Mouse (Mus musculus): ENCODE results near the gene Mrps17. TPM values are rescaled to one million over a fixed set of nuclear protein-coding genes. Genes with fewer than 3 reads are reported as not detected.
A peak's percentile ranks its signal among the peaks of the same experiment; 100 is the strongest.
"Not testable (repeated sequence)": the region's sequence is repeated elsewhere in the genome, so short reads cannot be mapped to it uniquely, and the experiment has no call there.

Mrps17 gene
- polyA plus RNA-seq (2015; fragmentation: Nextera tagmentation; extraction: Ambion mirVana) = 177 and 185 TPM in 2 replicates

- H3K27me3 ChIP-seq (replicated peaks) = no peaks in the 10 kb centered on the region
- H3K4me3 ChIP-seq (replicated peaks) = peak within 1 kb of the TSS; percentile 91
- under 1% methylated on average over 33 of the region's 33 CpGs for WGBS
- peak within 1 kb of the TSS; percentile 61 for H3K27ac ChIP-seq
- H3K9me3 ChIP-seq = no peaks in the 10 kb centered on the region
- H3K4me1 ChIP-seq = peaks cover 9% of the 10 kb centered on the region
- peak within 1 kb of the TSS; percentile 80 for H3K9ac ChIP-seq
- peak within 1 kb of the TSS; percentile 78 for H3K4me2 ChIP-seq
- peaks cover 17% of the 10 kb centered on the region for H3K36me3 ChIP-seq
- ATAC-seq (ENCODE audit: insufficient read depth, low FRiP score, low read depth) = peak; percentile 98
Measured at GRCm38 (mm10) chr5:129715326-129715861, at the start of gene Mrps17. TSS of gene Mrps17 (plus strand) at chr5:129715497.

- H3K4me2 ChIP-seq = no peak overlapping the region
- H3K36me3 ChIP-seq = no peaks in the 10 kb centered on the region
- no peaks in the 10 kb centered on the region for H3K4me1 ChIP-seq
- H3K27ac ChIP-seq = no peak overlapping the region
- H3K4me3 ChIP-seq (replicated peaks) = no peak overlapping the region
- no peaks in the 10 kb centered on the region for H3K9me3 ChIP-seq
- no peaks in the 10 kb centered on the region for H3K27me3 ChIP-seq (replicated peaks)
- no peak overlapping the region for H3K9ac ChIP-seq
- 87% methylated on average over 10 of the region's 10 CpGs for WGBS
- no peak for ATAC-seq (ENCODE audit: insufficient read depth, low FRiP score, low read depth)
Measured at GRCm38 (mm10) chr5:129666271-129666909, 48.9 kb upstream of the Mrps17 start.

GRCm38 (mm10) chr5:129667851-129668250 lies 47.4 kb upstream of the Mrps17 start:
- H3K9ac ChIP-seq = no peak overlapping the region
- H3K36me3 ChIP-seq = no peaks in the 10 kb centered on the region
- no peaks in the 10 kb centered on the region for H3K9me3 ChIP-seq
- H3K27me3 ChIP-seq (replicated peaks) = no peaks in the 10 kb centered on the region
- 80% methylated on average over 4 of the region's 4 CpGs for WGBS
- no peaks in the 10 kb centered on the region for H3K4me1 ChIP-seq
- no peak overlapping the region for H3K27ac ChIP-seq
- no peak overlapping the region for H3K4me3 ChIP-seq (replicated peaks)
- H3K4me2 ChIP-seq = no peak overlapping the region
- no peak for ATAC-seq (ENCODE audit: insufficient read depth, low FRiP score, low read depth)

DNA sequence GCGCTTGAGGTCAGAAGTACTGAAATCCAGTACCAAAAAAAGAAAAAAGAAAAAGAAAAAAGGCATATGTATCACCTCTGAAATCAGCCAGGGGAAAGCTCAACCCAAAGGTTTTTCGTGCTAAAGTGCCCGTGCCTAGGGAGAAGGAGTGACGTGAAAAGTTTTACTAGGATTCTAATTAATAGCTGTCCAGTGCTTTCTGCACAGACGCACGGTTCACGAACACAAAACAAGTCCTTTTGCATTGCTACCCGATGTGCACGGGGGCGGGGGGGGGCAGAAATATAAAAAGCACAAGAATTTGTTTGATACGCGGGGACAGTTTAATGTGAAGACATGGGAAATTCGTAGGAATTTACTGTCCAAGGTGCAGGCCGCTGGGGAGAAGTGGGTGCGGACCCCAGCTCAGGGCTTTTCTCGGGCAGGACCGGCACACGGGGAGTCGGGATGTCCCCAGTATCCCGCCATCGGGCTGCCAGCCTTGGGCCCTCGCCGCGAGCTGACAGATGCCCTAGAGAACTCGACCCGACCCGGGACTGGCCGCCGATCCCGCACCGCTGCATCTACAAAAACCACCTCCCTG lies 45.8 kb upstream of the Mrps17 start:
- H3K4me2 ChIP-seq = peak overlapping the region; percentile 70
- 1% methylated on average over 31 of the region's 31 CpGs for WGBS
- H3K27ac ChIP-seq = no peak overlapping the region
- H3K4me1 ChIP-seq = no peaks in the 10 kb centered on the region
- H3K27me3 ChIP-seq (replicated peaks) = no peaks in the 10 kb centered on the region
- H3K9me3 ChIP-seq = no peaks in the 10 kb centered on the region
- 0 out of 2 replicates have a peak, but pooled peaks have one; percentile 14 for ATAC-seq (ENCODE audit: insufficient read depth, low FRiP score, low read depth)
- peak overlapping the region; percentile 86 for H3K4me3 ChIP-seq (replicated peaks)
- no peaks in the 10 kb centered on the region for H3K36me3 ChIP-seq
- H3K9ac ChIP-seq = peak overlapping the region; percentile 62

DNA sequence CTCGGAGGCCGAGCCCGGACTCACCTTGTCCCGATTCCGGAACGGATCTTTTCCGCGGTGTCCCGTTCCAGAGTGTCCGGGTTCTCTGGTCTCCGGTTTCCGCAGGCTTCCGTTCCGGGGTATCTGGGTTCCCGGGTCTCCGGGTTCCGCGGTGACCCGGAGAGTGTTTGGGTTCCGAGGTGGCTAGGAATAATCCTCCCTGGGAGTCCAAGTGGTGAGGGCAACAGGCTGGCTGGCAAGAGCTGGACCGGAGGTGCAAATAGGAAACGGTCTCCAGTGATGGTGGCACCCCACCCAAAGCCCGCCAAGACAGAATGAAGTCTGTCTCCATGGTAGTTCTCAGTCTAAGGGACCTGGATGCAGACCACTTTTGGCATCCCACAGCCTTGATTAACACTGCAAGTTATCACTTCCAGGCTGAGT lies 45.2 kb upstream of the Mrps17 start, which contains the start of gene Zfp11:
Gene Zfp11, minus strand, starts transcription at position 64 of the 423 bp plus-strand sequence.
- peak within 1 kb of the TSS; percentile 62 for H3K9ac ChIP-seq
- no peaks in the 10 kb centered on the region for H3K4me1 ChIP-seq
- peak within 1 kb of the TSS; percentile 86 for H3K4me3 ChIP-seq (replicated peaks)
- 1% methylated on average over 23 of the region's 23 CpGs for WGBS
- no peaks in the 10 kb centered on the region for H3K9me3 ChIP-seq
- H3K27ac ChIP-seq = no peak within 1 kb of the TSS
- peak within 1 kb of the TSS; percentile 70 for H3K4me2 ChIP-seq
- H3K36me3 ChIP-seq = no peaks in the 10 kb centered on the region
- H3K27me3 ChIP-seq (replicated peaks) = no peaks in the 10 kb centered on the region
- peak; percentile 83; the same call in 1 of the 2 replicates for ATAC-seq (ENCODE audit: insufficient read depth, low FRiP score, low read depth)

- WGBS = 93% methylated on average over 5 of the region's 5 CpGs
- ATAC-seq (ENCODE audit: insufficient read depth, low FRiP score, low read depth); H3K27ac ChIP-seq; H3K9me3 ChIP-seq; H3K36me3 ChIP-seq; H3K27me3 ChIP-seq (replicated peaks); H3K4me2 ChIP-seq; H3K4me1 ChIP-seq; H3K9ac ChIP-seq; H3K4me3 ChIP-seq (replicated peaks): not testable (repeated sequence)
Measured at GRCm38 (mm10) chr5:129685141-129685540, 30.2 kb upstream of the Mrps17 start.

- H3K9me3 ChIP-seq = no peaks in the 10 kb centered on the region
- H3K4me3 ChIP-seq (replicated peaks) = no peak overlapping the region
- no peak overlapping the region for H3K9ac ChIP-seq
- WGBS = 76% methylated on average over 7 of the region's 7 CpGs
- H3K36me3 ChIP-seq = no peaks in the 10 kb centered on the region
- no peak overlapping the region for H3K4me2 ChIP-seq
- no peaks in the 10 kb centered on the region for H3K27me3 ChIP-seq (replicated peaks)
- no peak overlapping the region for H3K27ac ChIP-seq
- ATAC-seq (ENCODE audit: insufficient read depth, low FRiP score, low read depth) = no peak
- no peaks in the 10 kb centered on the region for H3K4me1 ChIP-seq
Measured at GRCm38 (mm10) chr5:129687621-129688020, 27.7 kb upstream of the Mrps17 start.

GRCm38 (mm10) chr5:129690528-129690927 lies 24.8 kb upstream of the Mrps17 start:
- no peak overlapping the region for H3K9ac ChIP-seq
- no peaks in the 10 kb centered on the region for H3K9me3 ChIP-seq
- H3K4me3 ChIP-seq (replicated peaks) = no peak overlapping the region
- no peaks in the 10 kb centered on the region for H3K36me3 ChIP-seq
- H3K27ac ChIP-seq = no peak overlapping the region
- H3K27me3 ChIP-seq (replicated peaks) = no peaks in the 10 kb centered on the region
- no peak for ATAC-seq (ENCODE audit: insufficient read depth, low FRiP score, low read depth)
- no peak overlapping the region for H3K4me2 ChIP-seq
- H3K4me1 ChIP-seq = no peaks in the 10 kb centered on the region
- WGBS = 76% methylated on average over 3 of the region's 3 CpGs

- no peak overlapping the region for H3K4me2 ChIP-seq
- no peak overlapping the region for H3K9ac ChIP-seq
- no peaks in the 10 kb centered on the region for H3K36me3 ChIP-seq
- no peaks in the 10 kb centered on the region for H3K9me3 ChIP-seq
- no peaks in the 10 kb centered on the region for H3K4me1 ChIP-seq
- no peak overlapping the region for H3K4me3 ChIP-seq (replicated peaks)
- 36% methylated on average over 2 of the region's 2 CpGs for WGBS
- ATAC-seq (ENCODE audit: insufficient read depth, low FRiP score, low read depth) = no peak
- no peaks in the 10 kb centered on the region for H3K27me3 ChIP-seq (replicated peaks)
- H3K27ac ChIP-seq = no peak overlapping the region
Measured at GRCm38 (mm10) chr5:129700506-129700905, 14.8 kb upstream of the Mrps17 start.

DNA sequence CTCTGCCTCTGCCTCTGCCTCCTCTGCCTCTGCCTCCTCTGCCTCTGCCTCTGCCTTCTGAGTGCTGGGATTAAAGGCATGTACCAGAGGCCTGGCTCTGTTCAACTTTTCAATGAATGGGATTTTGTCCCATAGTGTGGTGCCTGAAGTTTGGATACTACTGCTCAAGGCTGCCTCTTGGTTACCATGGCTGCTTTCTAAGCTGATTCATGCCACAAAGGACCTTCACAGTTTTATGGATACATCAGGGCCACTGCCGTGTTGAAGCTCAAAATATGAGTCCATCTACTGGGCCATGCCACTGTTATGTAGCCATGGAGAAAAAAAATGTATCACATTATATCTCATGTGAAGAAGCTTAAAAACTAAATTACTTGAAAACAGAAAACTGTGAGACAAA lies 13.6 kb upstream of the Mrps17 start:
- Histone ChIP-seq H3K27me3 (replicated peaks) (no peaks in the 10 kb centered on the region), H3K4me1 (no peaks in the 10 kb centered on the region), H3K9me3 (no peaks in the 10 kb centered on the region), H3K4me2 (no peak overlapping the region), H3K4me3 (replicated peaks) (no peak overlapping the region), H3K9ac (no peak overlapping the region), H3K36me3 (no peaks in the 10 kb centered on the region), H3K27ac (no peak overlapping the region)
- ATAC-seq (ENCODE audit: insufficient read depth, low FRiP score, low read depth) = no peak
- WGBS = 75% methylated on average over 1 of the region's 1 CpGs

GRCm38 (mm10) chr5:129703368-129703767 lies 11.9 kb upstream of the Mrps17 start:
- H3K27me3 ChIP-seq (replicated peaks) = no peaks in the 10 kb centered on the region
- no peaks in the 10 kb centered on the region for H3K36me3 ChIP-seq
- no peak for ATAC-seq (ENCODE audit: insufficient read depth, low FRiP score, low read depth)
- H3K4me2 ChIP-seq = no peak overlapping the region
- H3K9ac ChIP-seq = no peak overlapping the region
- no peak overlapping the region for H3K27ac ChIP-seq
- no peaks in the 10 kb centered on the region for H3K9me3 ChIP-seq
- H3K4me3 ChIP-seq (replicated peaks) = no peak overlapping the region
- no peaks in the 10 kb centered on the region for H3K4me1 ChIP-seq

DNA sequence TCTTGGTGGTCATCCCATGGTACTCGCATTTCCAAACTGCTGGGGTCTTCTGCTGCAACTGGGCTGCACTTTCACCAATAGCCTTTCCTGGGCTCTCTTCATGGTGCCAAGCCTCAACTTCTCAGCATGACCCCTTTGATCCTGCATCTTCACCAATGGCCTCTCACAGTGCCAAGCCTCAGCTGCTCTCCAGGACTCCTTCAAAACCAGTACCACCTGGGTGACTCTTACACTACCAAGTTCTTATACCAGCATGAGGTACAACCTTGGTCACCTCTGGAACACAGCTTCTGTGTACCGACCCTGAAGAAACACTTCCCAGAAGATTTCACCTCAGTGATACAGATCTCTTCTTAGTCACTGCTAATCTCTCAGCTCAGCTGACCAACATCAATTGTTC lies 6.9 kb upstream of the Mrps17 start, which contains the start of gene Sept14:
Gene Sept14, minus strand, starts transcription at position 101 of the 400 bp plus-strand sequence.
- H3K27ac ChIP-seq = no peak within 1 kb of the TSS
- H3K4me1 ChIP-seq = no peaks in the 10 kb centered on the region
- 53% methylated on average over 2 of the region's 2 CpGs for WGBS
- H3K27me3 ChIP-seq (replicated peaks) = no peaks in the 10 kb centered on the region
- no peak within 1 kb of the TSS for H3K4me3 ChIP-seq (replicated peaks)
- H3K9me3 ChIP-seq = no peaks in the 10 kb centered on the region
- no peak within 1 kb of the TSS for H3K9ac ChIP-seq
- H3K4me2 ChIP-seq = no peak within 1 kb of the TSS
- H3K36me3 ChIP-seq = no peaks in the 10 kb centered on the region
- ATAC-seq (ENCODE audit: insufficient read depth, low FRiP score, low read depth) = no peak

Measured in stomach, embryonic 15.5 days (tissue).